Mouse (Mus musculus) bone marrow, adult 2 months (tissue): ENCODE measurements at regions not wholly inside any gene's neighbourhood (a gene's known extent, or its start where the extent isn't known, plus 50 kb on each side); places are given as distances from the start of the nearest gene placed in this dataset.

Source experiments
- CTCF ChIP-seq: fragments of 200-500 bp; IDR thresholded peaks from 2 replicates; pipeline ENCODE4 v1.5.1; 2011; ENCODE audit warnings: low read length, control low read depth; ENCODE audit not compliant: control insufficient read depth, insufficient read depth
- POLR2A ChIP-seq: fragments of 200-500 bp; IDR thresholded peaks from 2 replicates; pipeline ENCODE4 v1.6.1; 2011; ENCODE audit warnings: low read depth, mild to moderate bottlenecking, control low read depth, low read length, borderline replicate concordance; ENCODE audit not compliant: control insufficient read depth

DNA sequence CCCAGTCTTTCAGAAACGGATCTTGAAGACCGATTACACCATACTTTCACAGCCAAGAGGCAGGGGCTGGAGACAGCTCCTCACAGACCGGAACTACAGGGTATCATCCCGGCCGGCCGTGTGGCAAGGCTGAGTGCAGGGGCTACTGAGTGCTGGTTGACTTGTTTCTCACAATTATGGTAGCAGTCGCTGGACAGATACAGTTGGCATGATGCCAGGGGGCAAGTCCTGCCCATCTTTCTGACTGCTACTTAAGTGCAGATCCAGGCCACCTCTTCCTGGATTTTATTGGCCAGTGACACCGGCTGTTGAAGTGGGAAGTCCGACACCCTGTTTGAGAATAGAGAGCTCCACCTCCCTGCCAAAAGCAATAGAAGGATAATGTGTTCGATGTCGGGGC, 63.2 kb upstream of the Foxk1 start:
- TF ChIP-seq POLR2A: no peak
- TF ChIP-seq CTCF: no peak
